Mouse (Mus musculus) forebrain, embryonic 11.5 days (tissue): Measurements from ENCODE around the gene Rab37. TPM values are rescaled to one million over a fixed set of nuclear protein-coding genes. Genes with fewer than 3 reads are reported as not detected.

Experiments
- ATAC-seq: fragments of 200-750 bp; cut with Nextera tagmentation; replicated peaks from 2 replicates; pipeline ENCODE4 v1.8.0; 2017; ENCODE audit warnings: moderate TSS enrichment; ENCODE audit not compliant: low FRiP score
- DNase-seq: peaks from one replicate; pipeline ENCODE4 v3.0.0-alpha.2; 2017; ENCODE audit warnings: low spot score
- H3K27ac ChIP-seq: fragments of 300-500 bp; sonication (generic); 2 replicates; pipeline ENCODE4 v1.5.1; 2014; ENCODE audit warnings: low read depth, low read length
- H3K27me3 ChIP-seq: fragments of 300-500 bp; sonication (generic); 2 replicates; pipeline ENCODE4 v1.6.1; 2014; ENCODE audit warnings: mild to moderate bottlenecking, low read length, mixed read lengths; ENCODE audit not compliant: control insufficient read depth, insufficient read depth
- H3K36me3 ChIP-seq: fragments of 300-500 bp; sonication (generic); 2 replicates; pipeline ENCODE4 v1.6.1; 2014; ENCODE audit warnings: mild to moderate bottlenecking, low read length, moderate library complexity, mixed read lengths; ENCODE audit not compliant: control insufficient read depth, insufficient read depth
- H3K4me1 ChIP-seq: fragments of 300-500 bp; sonication (generic); replicated peaks from 2 replicates; pipeline ENCODE4 v1.6.1; 2014; ENCODE audit warnings: low read length, mixed read lengths; ENCODE audit not compliant: control insufficient read depth, insufficient read depth
- H3K4me2 ChIP-seq: fragments of 300-500 bp; sonication (generic); 2 replicates; pipeline ENCODE4 v1.6.1; 2014; ENCODE audit warnings: low read depth, mild to moderate bottlenecking, low read length, moderate library complexity, mixed read lengths; ENCODE audit not compliant: severe bottlenecking
- H3K4me3 ChIP-seq: fragments of 300-500 bp; sonication (generic); 2 replicates; pipeline ENCODE4 v1.5.1; 2014; ENCODE audit warnings: low read depth, low read length
- H3K9ac ChIP-seq: fragments of 300-500 bp; sonication (generic); 2 replicates; pipeline ENCODE4 v1.6.1; 2014; ENCODE audit warnings: low read length
- H3K9me3 ChIP-seq: fragments of 300-500 bp; sonication (generic); 2 replicates; pipeline ENCODE4 v1.6.1; 2016; ENCODE audit warnings: low read length, mixed read lengths; ENCODE audit not compliant: control insufficient read depth
- WGBS: fragments of 180-500 bp; shearing (Covaris S2); extraction: QIAGEN DNeasy Blood & Tissue Kit; methylation state at CpG from one replicate; pipeline ENCODE4 v1.1.7; 2014; 5-methylcytosine and 5-hydroxymethylcytosine counted together
- polyA plus RNA-seq: library from polyadenylated mRNA; unstranded; fragments of >200 nt; fragmentation: Nextera tagmentation; extraction: Ambion mirVana; gene quantifications from 2 replicates; pipeline ENCODE4 v1.2.1, GENCODE M21; 2014

Gene Rab37
- polyA plus RNA-seq, 1 experiment from 2014 or later = 0.98 TPM

- Histone ChIP-seq H3K4me2 (no peak within 1 kb of the TSS), H3K9ac (no peak within 1 kb of the TSS), H3K4me3 (no peak within 1 kb of the TSS), H3K27ac (no peak within 1 kb of the TSS), H3K4me1 (no peaks in the 10 kb centered on the region), H3K36me3 (no peaks in the 10 kb centered on the region), H3K9me3 (no peaks in the 10 kb centered on the region), H3K27me3 (no peaks in the 10 kb centered on the region)
- DNase-seq (no peak), ATAC-seq (no peak)
- WGBS = 85% methylated on average over 8 of the region's 8 CpGs
Observed at GRCm38 (mm10) chr11:115133800-115134199, 42.6 kb downstream of the Rab37 start, which contains the start of gene Cd300lf. Cd300lf (minus strand) TSS chr11:115133992.

GRCm38 (mm10) chr11:115138597-115139262 lies 47.5 kb downstream of the Rab37 start:
- Histone ChIP-seq H3K4me1 (no peaks in the 10 kb centered on the region), H3K9ac (no peak overlapping the region), H3K4me2 (no peak overlapping the region), H3K27ac (no peak overlapping the region), H3K4me3 (no peak overlapping the region), H3K27me3 (no peaks in the 10 kb centered on the region), H3K36me3 (no peaks in the 10 kb centered on the region), H3K9me3 (no peaks in the 10 kb centered on the region)
- WGBS = 89% methylated on average over 5 of the region's 5 CpGs
- DNase-seq (no peak), ATAC-seq (no peak)

- Histone ChIP-seq H3K36me3 (no peaks in the 10 kb centered on the region), H3K27ac (no peak overlapping the region), H3K27me3 (no peaks in the 10 kb centered on the region), H3K9me3 (no peaks in the 10 kb centered on the region), H3K4me3 (no peak overlapping the region), H3K4me2 (no peak overlapping the region), H3K9ac (no peak overlapping the region), H3K4me1 (no peaks in the 10 kb centered on the region)
- DNase-seq = no peak
- 89% methylated on average over 2 of the region's 2 CpGs for WGBS
- ATAC-seq = no peak
Observed at GRCm38 (mm10) chr11:115141970-115142369, 50.7 kb downstream of the Rab37 start.

DNA sequence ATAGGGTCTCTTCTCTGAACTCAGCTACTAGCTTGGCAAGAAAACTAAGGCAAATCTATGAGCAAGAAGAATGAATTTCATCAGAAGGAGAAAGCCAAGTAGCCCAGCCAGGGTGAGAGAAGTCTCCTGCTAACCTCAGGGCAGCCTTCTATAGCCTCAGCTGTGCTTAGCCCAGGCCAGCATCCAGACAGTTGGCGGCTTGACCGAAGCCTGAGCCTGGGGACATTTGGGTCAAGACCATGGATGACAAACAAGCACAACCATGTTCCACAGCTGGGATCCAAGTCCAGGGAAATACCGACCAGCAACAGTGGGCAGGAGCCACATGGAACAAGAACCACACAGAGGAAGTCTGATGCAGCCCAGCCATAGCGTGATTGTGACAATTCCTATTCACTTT lies 56.6 kb downstream of the Rab37 start:
- H3K4me3 ChIP-seq = no peak overlapping the region
- DNase-seq = no peak
- H3K4me1 ChIP-seq = peaks cover 3% of the 10 kb centered on the region; the same call in 1 of the 2 replicates
- no peak overlapping the region for H3K4me2 ChIP-seq
- H3K27ac ChIP-seq = no peak overlapping the region
- H3K9ac ChIP-seq = no peak overlapping the region
- H3K27me3 ChIP-seq = no peaks in the 10 kb centered on the region; the same call in 1 of the 2 replicates
- H3K9me3 ChIP-seq = no peaks in the 10 kb centered on the region
- no peak for ATAC-seq
- WGBS = 84% methylated on average over 4 of the region's 4 CpGs
- no peaks in the 10 kb centered on the region for H3K36me3 ChIP-seq

DNA sequence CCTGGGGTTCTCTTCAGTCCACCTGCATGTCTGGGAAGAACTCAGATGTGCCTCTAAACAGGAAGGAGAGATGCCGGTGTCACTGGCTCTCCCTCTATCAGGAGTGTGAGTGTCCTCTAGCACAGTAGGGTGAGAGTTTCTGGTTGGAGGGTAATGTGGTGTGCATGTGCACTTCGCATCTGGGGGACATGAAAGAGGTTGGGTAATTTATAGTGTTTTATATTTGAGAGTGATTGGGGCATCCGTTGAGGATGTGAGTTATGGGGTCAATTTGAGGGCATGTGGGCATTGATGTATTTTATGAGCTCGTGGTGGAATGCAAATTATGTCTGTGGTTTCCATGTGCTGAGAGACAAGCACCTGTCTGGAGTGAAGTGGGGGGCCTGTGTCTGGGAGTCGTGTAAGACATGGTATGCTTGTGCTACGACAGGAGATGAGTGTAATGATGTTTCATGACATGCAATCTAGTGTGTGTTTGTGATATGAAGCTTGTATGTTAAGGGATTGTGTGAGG lies 59.6 kb downstream of the Rab37 start:
- Histone ChIP-seq H3K4me3 (no peak overlapping the region), H3K27ac (no peak overlapping the region), H3K4me2 (no peak overlapping the region), H3K9me3 (no peaks in the 10 kb centered on the region), H3K27me3 (peaks cover 16% of the 10 kb centered on the region), H3K36me3 (no peaks in the 10 kb centered on the region), H3K4me1 (peaks cover 5% of the 10 kb centered on the region; the same call in 1 of the 2 replicates), H3K9ac (no peak overlapping the region)
- 81% methylated on average over 6 of the region's 6 CpGs for WGBS
- DNase-seq = no peak
- no peak for ATAC-seq

GRCm38 (mm10) chr11:115151755-115152429 lies 60.7 kb downstream of the Rab37 start:
- DNase-seq (peak; percentile 91), ATAC-seq (peak; percentile 72)
- no peaks in the 10 kb centered on the region for H3K36me3 ChIP-seq
- peaks cover 5% of the 10 kb centered on the region; the same call in 1 of the 2 replicates for H3K4me1 ChIP-seq
- H3K27ac ChIP-seq = no peak overlapping the region
- peaks cover 16% of the 10 kb centered on the region for H3K27me3 ChIP-seq
- peak overlapping the region; percentile 20; the same call in 1 of the 2 replicates for H3K4me3 ChIP-seq
- 9% methylated on average over 15 of the region's 15 CpGs for WGBS
- peak overlapping the region; percentile 57 for H3K4me2 ChIP-seq
- H3K9ac ChIP-seq = peak overlapping the region; percentile 55
- H3K9me3 ChIP-seq = no peaks in the 10 kb centered on the region

GRCm38 (mm10) chr11:115153088-115153487 lies 61.9 kb downstream of the Rab37 start:
- WGBS = 78% methylated on average over 9 of the region's 9 CpGs
- peaks cover 5% of the 10 kb centered on the region; the same call in 1 of the 2 replicates for H3K4me1 ChIP-seq

GRCm38 (mm10) chr11:115153699-115154292 lies 62.6 kb downstream of the Rab37 start:
- no peaks in the 10 kb centered on the region for H3K36me3 ChIP-seq
- ATAC-seq (peak; percentile 74), DNase-seq (peak; percentile 87)
- peak overlapping the region; percentile 22 for H3K4me3 ChIP-seq
- no peak overlapping the region for H3K9ac ChIP-seq
- peaks cover 5% of the 10 kb centered on the region; the same call in 1 of the 2 replicates for H3K4me1 ChIP-seq
- peaks cover 16% of the 10 kb centered on the region for H3K27me3 ChIP-seq
- peak overlapping the region; percentile 35; the same call in 1 of the 2 replicates for H3K4me2 ChIP-seq
- no peaks in the 10 kb centered on the region for H3K9me3 ChIP-seq
- H3K27ac ChIP-seq = no peak overlapping the region
- WGBS = 1% methylated on average over 35 of the region's 35 CpGs

More at GRCm38 (mm10) chr11:115153088-115153487, 61.9 kb downstream of the Rab37 start:
- no peaks in the 10 kb centered on the region for H3K9me3 ChIP-seq
- DNase-seq (no peak), ATAC-seq (no peak)
- H3K9ac ChIP-seq = no peak overlapping the region
- H3K4me3 ChIP-seq = no peak overlapping the region
- no peaks in the 10 kb centered on the region for H3K36me3 ChIP-seq
- no peak overlapping the region for H3K27ac ChIP-seq
- peaks cover 16% of the 10 kb centered on the region for H3K27me3 ChIP-seq
- H3K4me2 ChIP-seq = no peak overlapping the region
